ENCODE assay signal across 9 mouse cellular contexts in the genomic region with DNA sequence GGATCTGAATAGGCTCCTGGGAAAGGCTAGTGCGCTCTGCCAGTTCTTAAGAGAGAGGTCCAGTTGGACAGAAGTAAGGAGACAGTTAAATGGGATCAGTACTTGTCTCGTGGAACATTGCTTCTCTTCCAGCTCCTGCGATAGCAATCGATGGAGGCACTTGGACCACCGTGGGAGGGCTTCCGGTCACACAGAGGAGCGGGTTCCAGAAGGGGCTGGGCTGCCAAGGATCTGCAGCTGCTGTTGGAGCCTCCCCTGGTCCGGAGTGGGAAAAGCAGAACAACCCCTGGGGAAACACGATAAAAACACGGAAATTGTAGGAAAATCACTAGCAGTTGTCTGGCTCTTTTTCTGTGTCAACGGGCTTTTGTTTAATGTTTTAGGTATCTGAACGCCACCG.
DNase-seq lines count a peak whose midpoint lies in the region; ATAC-seq and TF ChIP-seq lines count a peak whose summit lies in the region.
"Had no signal": no experiment of that assay in that cellular context is flagged by ENCODE, and none has a peak within 500 bp of the region (broad histone marks: within the 10 kb centered on the region; RNA-seq: fewer than 3 reads in every experiment).

No protein-coding gene starts in this region.

- no peak overlapping the region for H3K27ac ChIP-seq in forebrain, postnatal 0 days (ENCODE audit: low read depth, low read length)
- no peak overlapping the region for H3K27ac ChIP-seq in hindbrain, embryonic 11.5 days (ENCODE audit: low read depth, low read length)
- H3K27ac ChIP-seq in midbrain, embryonic 13.5 days: no peak overlapping the region
- H3K27ac ChIP-seq: macrophage had no signal

- peak; percentile 7 for DNase-seq in right cerebral cortex, adult 18-20 months
- DNase-seq in right cerebral cortex, postnatal 36 days (ENCODE audit: low spot score in 2 of 2): no peak
- DNase-seq in forebrain, postnatal 0 days: peak; percentile 43
- peak; percentile 24 for DNase-seq in hindbrain, embryonic 11.5 days (ENCODE audit: low spot score)
- DNase-seq in layer of hippocampus, postnatal 36 days: peak; percentile 10 to 19
- DNase-seq in urinary bladder, adult 2 months (ENCODE audit: low spot score): peak; percentile 27
- no peak for DNase-seq in thymus, postnatal 36 days

- no peak for TF ChIP-seq CTCF in forebrain, postnatal 0 days (IDR thresholded peaks at IDR 0.05; ENCODE audit: low read depth)

- H3K27me3 ChIP-seq in forebrain, postnatal 0 days (ENCODE audit: insufficient read depth, low read length): no peaks in the 10 kb centered on the region
- no peaks in the 10 kb centered on the region for H3K27me3 ChIP-seq in hindbrain, embryonic 11.5 days (ENCODE audit: control insufficient read depth, insufficient read depth, low read length)
- H3K27me3 ChIP-seq in midbrain, embryonic 13.5 days: peaks cover 36% of the 10 kb centered on the region

- peak; percentile 42; the same call in 1 of the 2 replicates for ATAC-seq in forebrain, postnatal 0 days
- ATAC-seq in hindbrain, embryonic 11.5 days (ENCODE audit: low FRiP score): no peak
- 0 out of 2 replicates have a peak, but pooled peaks have one; percentile 50 for ATAC-seq in midbrain, embryonic 13.5 days

- 0 out of 2 replicates have a peak overlapping the region, but pooled peaks have one; percentile 14 for H3K9ac ChIP-seq in forebrain, postnatal 0 days
- no peak overlapping the region for H3K9ac ChIP-seq in hindbrain, embryonic 11.5 days (ENCODE audit: low read depth, low read length)
- H3K9ac ChIP-seq in midbrain, embryonic 13.5 days (replicated peaks): no peak overlapping the region

- no peaks in the 10 kb centered on the region for H3K9me3 ChIP-seq in forebrain, postnatal 0 days (ENCODE audit: low read length)
- no peaks in the 10 kb centered on the region for H3K9me3 ChIP-seq in hindbrain, embryonic 11.5 days (ENCODE audit: control insufficient read depth, low read length)
- H3K9me3 ChIP-seq in midbrain, embryonic 13.5 days: no peaks in the 10 kb centered on the region

- H3K4me1 ChIP-seq in forebrain, postnatal 0 days (ENCODE audit: insufficient read depth): no peaks in the 10 kb centered on the region
- no peaks in the 10 kb centered on the region for H3K4me1 ChIP-seq in hindbrain, embryonic 11.5 days (replicated peaks; ENCODE audit: control insufficient read depth, insufficient read depth, low read length)
- H3K4me1 ChIP-seq in midbrain, embryonic 13.5 days (replicated peaks): peaks cover 12% of the 10 kb centered on the region

- H3K36me3 ChIP-seq in forebrain, postnatal 0 days (ENCODE audit: insufficient read depth): no peaks in the 10 kb centered on the region
- no peaks in the 10 kb centered on the region for H3K36me3 ChIP-seq in hindbrain, embryonic 11.5 days (ENCODE audit: control insufficient read depth, insufficient read depth, low read length)
- no peaks in the 10 kb centered on the region for H3K36me3 ChIP-seq in midbrain, embryonic 13.5 days

- H3K4me3 ChIP-seq in forebrain, postnatal 0 days (ENCODE audit: low read depth, low read length): peak overlapping the region; percentile 12
- no peak overlapping the region for H3K4me3 ChIP-seq in hindbrain, embryonic 11.5 days (ENCODE audit: low read depth, low read length)
- peak overlapping the region; percentile 11; the same call in 1 of the 2 replicates for H3K4me3 ChIP-seq in midbrain, embryonic 13.5 days (replicated peaks)

- WGBS in forebrain, postnatal 0 days: 14% methylated on average over 13 of the region's 13 CpGs
- WGBS in hindbrain, embryonic 11.5 days: 49% methylated on average over 13 of the region's 13 CpGs
- 45% methylated on average over 13 of the region's 13 CpGs for whole genome bisulfite sequencing in midbrain, embryonic 13.5 days

- H3K4me2 ChIP-seq in forebrain, postnatal 0 days (ENCODE audit: low read depth): peak overlapping the region; percentile 43
- H3K4me2 ChIP-seq in hindbrain, embryonic 11.5 days (replicated peaks; ENCODE audit: low read depth, low read length): no peak overlapping the region
- peak overlapping the region; percentile 37 for H3K4me2 ChIP-seq in midbrain, embryonic 13.5 days (replicated peaks)

Comparison
In these comparisons a context has a peak if more than half of its experiments do, and no peak if none do; other contexts are left out.
1. DNase-seq: peak in right cerebral cortex, adult 18-20 months (single experiment), forebrain, postnatal 0 days (single experiment), hindbrain, embryonic 11.5 days (single experiment), layer of hippocampus, postnatal 36 days (2 of 2) and urinary bladder, adult 2 months (single experiment); none in right cerebral cortex, postnatal 36 days (0 of 2) and thymus, postnatal 36 days (0 of 2).